Mouse (Mus musculus): ENCODE data around the gene Pkm. TPM values are rescaled to one million over a fixed set of nuclear protein-coding genes. Genes with fewer than 3 reads are reported as not detected.

Gene Pkm
- polyA plus RNA-seq, 1 experiment from 2014 or later = 331 TPM

DNA sequence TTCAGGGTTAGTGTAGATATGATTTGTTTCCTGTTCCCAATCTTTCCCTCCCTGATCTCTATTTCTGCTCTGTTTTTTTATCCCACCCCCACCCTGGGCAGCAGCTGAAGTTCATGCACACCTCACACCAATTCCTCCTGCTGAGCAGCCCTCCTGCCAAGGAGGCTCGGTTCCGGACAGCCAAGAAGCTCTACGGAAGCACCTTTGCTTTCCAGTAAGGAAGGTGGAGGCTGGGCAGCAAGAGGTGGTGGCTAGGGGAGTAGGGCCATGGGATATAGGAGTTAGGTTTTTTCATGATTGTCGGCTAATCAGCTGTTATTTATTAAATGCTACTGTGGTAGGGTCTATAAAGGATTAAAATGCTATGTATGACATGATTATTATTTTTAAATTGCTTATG, 16.2 kb upstream of the Pkm start:
- WGBS = 92% methylated on average over 4 of the region's 4 CpGs
- ATAC-seq (no peak), DNase-seq (ENCODE audit: low spot score) (no peak)
- H3K9me3 ChIP-seq (ENCODE audit: low read length) = no peaks in the 10 kb centered on the region
- no peak overlapping the region for H3K4me2 ChIP-seq (replicated peaks; ENCODE audit: low read depth, low read length)
- H3K4me3 ChIP-seq (ENCODE audit: low read depth, low read length) = no peak overlapping the region
- no peak overlapping the region for H3K27ac ChIP-seq (ENCODE audit: low read length)
- no peaks in the 10 kb centered on the region for H3K4me1 ChIP-seq (ENCODE audit: insufficient read depth, low read depth, low read length)
- TF ChIP-seq CTCF (IDR thresholded peaks at IDR 0.05) (no peak), EP300 (IDR thresholded peaks at IDR 0.05) (no peak)
- no peak overlapping the region for H3K9ac ChIP-seq (replicated peaks; ENCODE audit: low read depth)
- H3K36me3 ChIP-seq (ENCODE audit: insufficient read depth, low read length) = peaks cover 30% of the 10 kb centered on the region
- no peaks in the 10 kb centered on the region for H3K27me3 ChIP-seq (replicated peaks; ENCODE audit: insufficient read depth, low read length)

- TF ChIP-seq CTCF (IDR thresholded peaks at IDR 0.05) = no peak
- TF ChIP-seq EP300 (IDR thresholded peaks at IDR 0.05) = no peak
- no peaks in the 10 kb centered on the region for H3K27me3 ChIP-seq (replicated peaks; ENCODE audit: insufficient read depth, low read length)
- H3K27ac ChIP-seq (ENCODE audit: low read length) = no peak overlapping the region
- H3K4me1 ChIP-seq (ENCODE audit: insufficient read depth, low read depth, low read length) = no peaks in the 10 kb centered on the region
- WGBS = 67% methylated on average over 2 of the region's 2 CpGs
- peak; percentile 42 for DNase-seq (ENCODE audit: low spot score)
- H3K4me2 ChIP-seq (replicated peaks; ENCODE audit: low read depth, low read length) = no peak overlapping the region
- ATAC-seq = no peak
- H3K9ac ChIP-seq (replicated peaks; ENCODE audit: low read depth) = no peak overlapping the region
- no peak overlapping the region for H3K4me3 ChIP-seq (ENCODE audit: low read depth, low read length)
- no peaks in the 10 kb centered on the region for H3K9me3 ChIP-seq (ENCODE audit: low read length)
- peaks cover 27% of the 10 kb centered on the region for H3K36me3 ChIP-seq (ENCODE audit: insufficient read depth, low read length)
These were observed 14.8 kb upstream of the Pkm start for GRCm38 (mm10) chr9:59641320-59641719.

- H3K4me1 ChIP-seq (ENCODE audit: insufficient read depth, low read depth, low read length) = no peaks in the 10 kb centered on the region
- no peak overlapping the region for H3K4me3 ChIP-seq (ENCODE audit: low read depth, low read length)
- no peaks in the 10 kb centered on the region for H3K27me3 ChIP-seq (replicated peaks; ENCODE audit: insufficient read depth, low read length)
- DNase-seq (ENCODE audit: low spot score) (no peak), ATAC-seq (no peak)
- TF ChIP-seq EP300 (IDR thresholded peaks at IDR 0.05) (no peak), CTCF (IDR thresholded peaks at IDR 0.05) (no peak)
- no peak overlapping the region for H3K9ac ChIP-seq (replicated peaks; ENCODE audit: low read depth)
- H3K9me3 ChIP-seq (ENCODE audit: low read length) = no peaks in the 10 kb centered on the region
- WGBS = 96% methylated on average over 4 of the region's 4 CpGs
- H3K27ac ChIP-seq (ENCODE audit: low read length) = no peak overlapping the region
- no peak overlapping the region for H3K4me2 ChIP-seq (replicated peaks; ENCODE audit: low read depth, low read length)
- peaks cover 11% of the 10 kb centered on the region for H3K36me3 ChIP-seq (ENCODE audit: insufficient read depth, low read length)
These were observed 6.3 kb upstream of the Pkm start for GRCm38 (mm10) chr9:59649911-59650310.

GRCm38 (mm10) chr9:59653371-59653770, 2.8 kb upstream of the Pkm start:
- H3K4me3 ChIP-seq (ENCODE audit: low read depth, low read length) = no peak overlapping the region
- peak; percentile 52 for DNase-seq (ENCODE audit: low spot score)
- no peak overlapping the region for H3K27ac ChIP-seq (ENCODE audit: low read length)
- TF ChIP-seq CTCF (IDR thresholded peaks at IDR 0.05) (no peak), EP300 (IDR thresholded peaks at IDR 0.05) (no peak)
- H3K4me2 ChIP-seq (replicated peaks; ENCODE audit: low read depth, low read length) = no peak overlapping the region
- peaks cover 5% of the 10 kb centered on the region; the same call in 1 of the 2 replicates for H3K4me1 ChIP-seq (ENCODE audit: insufficient read depth, low read depth, low read length)
- H3K36me3 ChIP-seq (ENCODE audit: insufficient read depth, low read length) = peaks cover 11% of the 10 kb centered on the region
- no peaks in the 10 kb centered on the region for H3K9me3 ChIP-seq (ENCODE audit: low read length)
- no peak overlapping the region for H3K9ac ChIP-seq (replicated peaks; ENCODE audit: low read depth)
- H3K27me3 ChIP-seq (replicated peaks; ENCODE audit: insufficient read depth, low read length) = no peaks in the 10 kb centered on the region
- 11% methylated on average over 3 of the region's 3 CpGs for WGBS
- no peak for ATAC-seq

DNA sequence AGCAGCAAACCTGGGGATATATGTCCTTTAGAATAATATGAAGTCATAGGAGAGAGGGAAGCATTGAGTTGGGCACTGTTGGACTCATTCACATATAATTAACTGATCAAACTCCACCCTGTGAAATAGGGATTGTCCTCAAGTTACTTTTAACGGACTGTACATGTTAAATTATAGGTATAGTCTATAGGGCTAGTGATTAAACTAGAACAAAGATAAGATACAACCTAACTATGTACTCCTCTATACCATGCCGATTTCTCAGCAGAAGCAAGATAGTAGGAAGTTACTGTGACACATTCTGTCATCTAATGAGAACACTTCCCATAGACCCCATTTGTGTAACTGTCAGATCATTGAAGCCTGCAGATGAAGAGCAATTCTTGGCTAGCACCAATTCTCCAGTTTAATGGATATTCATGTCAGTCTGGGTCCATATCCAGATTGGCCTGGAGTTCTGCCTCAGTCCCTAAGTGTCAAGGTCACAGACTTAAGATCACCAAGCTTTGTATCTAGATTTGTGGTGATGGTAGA, 1.7 kb upstream of the Pkm start:
- Histone ChIP-seq H3K9ac (replicated peaks; ENCODE audit: low read depth) (no peak overlapping the region), H3K27ac (ENCODE audit: low read length) (no peak overlapping the region), H3K4me3 (ENCODE audit: low read depth, low read length) (no peak overlapping the region), H3K27me3 (replicated peaks; ENCODE audit: insufficient read depth, low read length) (no peaks in the 10 kb centered on the region), H3K4me1 (ENCODE audit: insufficient read depth, low read depth, low read length) (peaks cover 5% of the 10 kb centered on the region), H3K9me3 (ENCODE audit: low read length) (no peaks in the 10 kb centered on the region), H3K4me2 (replicated peaks; ENCODE audit: low read depth, low read length) (no peak overlapping the region), H3K36me3 (ENCODE audit: insufficient read depth, low read length) (peaks cover 2% of the 10 kb centered on the region)
- TF ChIP-seq CTCF (IDR thresholded peaks at IDR 0.05) (no peak), EP300 (IDR thresholded peaks at IDR 0.05) (no peak)
- DNase-seq (ENCODE audit: low spot score) = no peak
- 77% methylated on average over 2 of the region's 2 CpGs for WGBS
- ATAC-seq = no peak

DNA sequence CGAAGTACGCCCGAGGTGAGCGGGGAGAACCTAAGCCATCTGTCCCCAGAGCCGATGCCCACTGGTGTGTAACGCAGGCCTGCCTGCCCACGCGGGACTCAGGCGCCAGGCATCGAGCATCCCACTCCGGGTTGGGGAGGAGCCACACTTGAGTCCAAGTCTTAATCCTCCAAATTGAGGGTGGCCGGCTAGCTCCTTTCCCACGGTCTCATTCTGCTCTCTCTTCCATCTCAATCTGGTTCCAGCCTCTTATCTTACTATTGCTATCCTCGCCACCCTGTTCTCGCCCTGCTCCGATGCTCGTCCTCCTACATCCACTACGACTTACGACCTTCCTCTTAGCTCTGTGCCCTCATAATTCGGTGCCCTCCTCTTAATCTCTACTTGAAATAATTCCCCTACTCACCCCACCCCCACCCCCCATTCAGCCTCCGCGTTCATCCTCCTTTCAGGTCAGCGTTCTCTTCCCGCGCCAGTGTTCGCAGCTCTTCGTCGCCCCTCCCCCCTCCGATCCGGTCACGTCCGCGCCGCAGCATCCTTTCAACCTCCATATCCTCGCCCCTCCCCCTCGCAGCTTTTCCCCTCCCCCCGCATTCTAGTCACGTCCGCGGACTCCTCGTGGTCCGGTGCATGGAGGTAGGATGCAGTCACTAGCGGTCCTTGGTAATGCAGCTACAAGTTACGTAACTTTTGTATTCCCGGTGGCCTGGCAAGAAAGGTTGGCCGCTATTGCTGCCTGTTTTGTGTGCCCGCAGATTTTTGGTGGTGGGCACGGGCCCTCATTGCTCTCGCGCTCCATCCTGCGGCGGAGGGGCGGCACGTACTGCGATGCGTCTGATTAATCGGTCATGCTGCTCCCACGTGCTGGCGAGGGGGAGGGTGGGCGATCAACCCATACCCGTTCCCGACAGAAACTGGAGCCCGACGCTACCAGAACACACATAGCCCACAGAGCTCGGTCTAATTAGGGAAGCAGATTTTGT, 758 bp downstream of the Pkm start:
- Histone ChIP-seq H3K27me3 (replicated peaks; ENCODE audit: insufficient read depth, low read length) (no peaks in the 10 kb centered on the region), H3K4me1 (ENCODE audit: insufficient read depth, low read depth, low read length) (peaks cover 16% of the 10 kb centered on the region), H3K36me3 (ENCODE audit: insufficient read depth, low read length) (no peaks in the 10 kb centered on the region), H3K4me3 (ENCODE audit: low read depth, low read length) (peak overlapping the region; percentile 64), H3K27ac (ENCODE audit: low read length) (peak overlapping the region; percentile 86), H3K9me3 (ENCODE audit: low read length) (no peaks in the 10 kb centered on the region), H3K4me2 (replicated peaks; ENCODE audit: low read depth, low read length) (peak overlapping the region; percentile 83), H3K9ac (replicated peaks; ENCODE audit: low read depth) (peak overlapping the region; percentile 52)
- WGBS = under 1% methylated on average over 56 of the region's 65 CpGs
- ATAC-seq (peak; percentile 4; the same call in 1 of the 2 replicates), DNase-seq (ENCODE audit: low spot score) (peak; percentile 79)
- no peak for TF ChIP-seq EP300 (IDR thresholded peaks at IDR 0.05)
- peak; percentile 65 for TF ChIP-seq CTCF (IDR thresholded peaks at IDR 0.05)

All from lung, postnatal 0 days (tissue).